Mouse (Mus musculus): Measurements from ENCODE around the gene Ltbr. TPM values are rescaled to one million over a fixed set of nuclear protein-coding genes. Genes with fewer than 3 reads are reported as not detected.
A peak's percentile ranks its signal among the peaks of the same experiment; 100 is the strongest.
"Not testable (repeated sequence)": the region's sequence is repeated elsewhere in the genome, so short reads cannot be mapped to it uniquely, and the experiment has no call there.

The Ltbr gene
- total RNA-seq, 2 experiments from 2014 or later: 25.0 to 28.7 TPM

DNA sequence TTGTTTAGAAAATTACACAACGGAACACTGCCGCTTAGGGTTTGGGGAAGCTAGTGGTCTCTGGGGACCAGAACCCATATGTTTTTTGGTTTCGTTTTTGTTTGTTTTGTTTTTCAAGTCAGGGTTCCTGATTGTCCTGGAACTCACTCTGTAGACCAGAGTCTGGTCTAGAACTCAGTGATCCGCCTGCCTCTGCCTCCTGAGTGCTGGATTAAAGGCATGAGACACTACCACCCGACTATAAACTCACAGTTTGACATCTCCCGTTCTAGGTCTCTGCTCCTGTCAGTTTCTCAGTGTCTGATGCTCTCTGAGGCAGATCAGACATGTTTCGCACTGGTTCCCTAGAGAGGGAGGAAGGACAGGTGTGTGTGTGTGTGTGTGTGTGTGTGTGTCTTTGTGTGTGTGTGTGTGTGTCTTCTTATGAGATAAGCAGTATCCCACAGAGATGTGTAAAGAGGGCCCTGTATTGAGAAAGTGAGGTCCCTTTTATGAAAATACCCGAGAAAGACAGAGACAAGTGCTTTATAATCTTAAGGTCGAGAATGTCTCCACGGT is 41.4 kb downstream of the Ltbr start:
- DNase-seq: no peak

DNA sequence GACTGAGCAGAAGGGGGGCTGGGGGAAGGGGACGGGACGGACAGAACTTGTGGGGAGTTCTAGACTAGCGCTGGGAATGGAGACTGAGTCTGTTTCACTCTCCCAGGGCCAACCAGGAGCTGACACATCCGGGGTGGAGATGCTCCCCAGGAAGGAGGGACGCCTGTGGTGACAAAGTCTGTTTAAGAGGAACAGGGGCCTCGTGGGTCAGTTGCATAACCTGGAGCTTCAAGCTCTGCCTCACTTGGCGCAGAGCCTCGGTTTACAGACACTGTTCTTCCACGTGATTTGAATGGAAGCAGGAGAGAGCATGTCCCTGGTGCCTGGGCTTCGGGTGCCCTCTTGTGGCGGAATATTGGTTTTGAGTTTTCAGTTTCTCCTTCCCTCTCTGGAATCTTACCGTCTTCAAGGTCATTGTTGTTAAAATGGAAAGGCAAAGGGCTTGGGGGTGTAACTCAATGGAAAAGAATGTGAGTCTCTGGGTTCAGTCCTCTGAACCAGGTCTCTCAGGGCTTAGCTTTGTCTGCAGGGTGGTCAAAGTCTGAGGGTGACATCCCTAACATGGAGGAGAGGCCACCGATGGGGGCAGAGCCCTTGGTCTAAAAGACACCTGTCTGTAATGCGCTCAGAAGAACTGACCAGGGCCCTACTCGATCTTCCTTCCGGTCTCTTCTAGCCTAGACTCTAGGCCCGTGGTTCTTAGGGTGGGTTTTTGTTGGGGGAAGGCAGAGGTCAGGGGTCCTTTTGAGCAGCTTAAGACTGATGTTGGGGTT is 42.0 kb downstream of the Ltbr start:
- peak; percentile 96 to 97 for DNase-seq

DNA sequence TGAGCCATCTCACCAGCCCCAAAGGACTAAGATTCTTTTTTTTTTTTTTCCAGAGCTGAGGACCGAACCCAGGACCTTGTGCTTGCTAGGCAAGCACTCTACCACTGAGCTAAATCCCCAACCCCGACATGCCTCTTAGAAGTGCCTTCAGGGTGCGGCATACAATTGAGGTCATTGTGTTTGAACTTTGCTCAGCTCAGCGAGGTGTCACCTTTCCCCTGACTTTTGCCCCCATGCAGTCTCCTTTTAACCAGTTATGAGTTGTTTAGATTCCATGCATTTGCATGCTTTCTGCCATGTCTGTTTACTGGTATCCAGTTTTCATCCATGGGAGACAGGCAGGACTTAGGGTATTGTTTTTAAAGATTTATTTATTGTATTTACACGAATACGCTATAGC is 44.9 kb downstream of the Ltbr start:
- DNase-seq: no peak

GRCm38 (mm10) chr6:125267469-125267868 is 46.2 kb downstream of the Ltbr start:
- DNase-seq: no peak

DNA sequence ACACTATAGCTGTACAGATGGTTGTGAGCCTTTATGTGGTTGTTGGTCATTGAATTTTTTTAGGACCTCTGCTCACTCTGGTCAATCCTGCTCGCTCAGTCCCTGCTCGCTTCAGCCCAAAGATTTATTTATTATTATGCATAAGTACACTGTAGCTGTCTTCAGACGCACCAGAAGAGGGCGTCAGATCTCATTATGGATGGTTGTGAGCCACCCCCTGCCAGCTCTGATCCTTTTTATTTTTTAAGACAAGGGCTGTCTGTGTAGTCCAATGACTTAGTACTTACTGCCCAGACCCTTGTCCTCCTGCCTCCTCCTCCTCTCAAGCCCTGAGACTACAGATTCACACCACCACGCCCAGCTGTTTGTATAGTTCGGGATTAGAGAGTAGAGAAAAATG is 47.1 kb downstream of the Ltbr start:
- not testable (repeated sequence) for DNase-seq

GRCm38 (mm10) chr6:125266091-125266490 is 47.6 kb downstream of the Ltbr start:
- no peak for DNase-seq

DNA sequence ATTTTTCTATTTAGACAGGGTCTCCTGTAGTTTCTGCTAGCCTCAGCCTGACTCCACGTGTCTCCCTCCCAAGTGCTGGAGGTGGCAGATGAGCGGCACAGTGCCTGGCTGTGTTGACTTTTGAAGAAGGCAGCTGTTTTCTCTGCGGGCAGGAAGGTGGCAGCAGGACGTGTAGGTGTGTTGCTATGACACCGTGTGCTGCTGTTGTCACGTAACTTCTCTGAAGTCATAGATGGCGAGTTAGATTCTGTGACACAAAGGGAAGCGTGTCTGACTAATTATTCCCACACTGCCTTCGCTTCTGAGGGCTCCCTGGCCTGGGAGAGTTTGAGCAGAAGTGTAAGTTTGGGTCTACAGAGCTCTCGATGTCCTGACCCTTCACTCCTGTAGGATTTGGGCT is 48.4 kb downstream of the Ltbr start:
- DNase-seq: no peak

DNA sequence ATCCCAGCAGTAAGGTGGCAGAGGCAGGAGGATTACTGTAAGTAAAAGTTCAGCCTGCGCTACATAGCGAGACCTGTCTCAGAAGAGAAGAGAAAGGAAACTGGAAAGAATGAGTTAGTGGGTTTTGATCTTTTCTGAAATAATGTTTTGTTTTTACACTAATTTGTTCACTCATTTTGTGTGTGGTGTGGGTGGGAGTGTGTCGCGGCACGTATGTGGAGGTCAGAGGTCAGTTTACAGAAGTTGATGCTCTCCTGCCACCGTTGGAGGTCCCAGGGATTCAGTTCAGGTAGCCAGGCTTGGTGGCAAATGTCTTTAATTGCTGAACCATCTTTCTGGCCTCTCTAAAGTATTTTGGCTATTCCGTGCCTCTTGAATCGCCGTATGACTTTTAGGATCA is 49.5 kb downstream of the Ltbr start:
- DNase-seq: no peak

GRCm38 (mm10) chr6:125260006-125260555 is 53.6 kb downstream of the Ltbr start:
- no peak for DNase-seq

Other genes with a start within 250 kb of the Ltbr start
- under 1 TPM; 0.25 to 0.62 TPM for gene Lpar5, start 246.0 kb downstream of the Ltbr start, total RNA-seq (2021)
- 100 to 1,000 TPM; 105 to 111 TPM for gene Chd4, start 217.9 kb downstream of the Ltbr start, total RNA-seq (2021)
- 10 to 100 TPM; 19.2 to 20.1 TPM for gene Nop2, start 182.0 kb downstream of the Ltbr start, total RNA-seq (2021)
- gene Iffo1, start 168.6 kb downstream of the Ltbr start, total RNA-seq (2021): 1 to 10 TPM; 5.0 to 5.9 TPM
- gene Gapdh, start 147.4 kb downstream of the Ltbr start, total RNA-seq (2021): 1,000 to 10,000 TPM; 4,422 to 5,568 TPM
- 10 to 100 TPM; 12.2 to 15.6 TPM for gene Ncapd2, start 122.2 kb downstream of the Ltbr start, total RNA-seq (2021)
- 100 to 1,000 TPM; 316 to 366 TPM for gene Mrpl51, start 122.1 kb downstream of the Ltbr start, total RNA-seq (2021)
- gene Vamp1, start 98.3 kb downstream of the Ltbr start, total RNA-seq (2021): 1 to 10 TPM; 5.0 to 7.8 TPM
- 1 to 10 TPM; 5.7 to 6.1 TPM for gene Tapbpl, start 82.0 kb downstream of the Ltbr start, total RNA-seq (2021)
- 1 to 10 TPM in 1 of 2 experiments, not detected in 1; 1.7 TPM for gene Cd27, start 76.9 kb downstream of the Ltbr start, total RNA-seq (2021)
- not detected for gene Tuba3a, start 27.8 kb downstream of the Ltbr start, total RNA-seq (2021)
- gene Scnn1a, start 6.8 kb upstream of the Ltbr start, total RNA-seq (2021): 1 to 10 TPM in 1 of 2 experiments, under 1 TPM in 1; 0.47 to 1.3 TPM
- gene Tnfrsf1a, start 35.5 kb upstream of the Ltbr start, total RNA-seq (2021): 10 to 100 TPM; 47.5 to 50.8 TPM
- not detected for gene Plekhg6, start 66.9 kb upstream of the Ltbr start, total RNA-seq (2021)
- 10 to 100 TPM; 49.9 to 50.4 TPM for gene Cd9, start 180.9 kb upstream of the Ltbr start, total RNA-seq (2021)
- 100 to 1,000 TPM in 1 of 2 experiments, 10 to 100 TPM in 1; 78.4 to 104 TPM for gene Vwf, start 232.9 kb upstream of the Ltbr start, total RNA-seq (2021)